Mouse (Mus musculus) bone marrow, adult 2 months (tissue): ENCODE results near the gene Synpo2l.

Experiments used
- CTCF ChIP-seq: fragments of 200-500 bp; IDR thresholded peaks from 2 replicates; pipeline ENCODE4 v1.5.1; 2011; ENCODE audit warnings: low read length, control low read depth; ENCODE audit not compliant: control insufficient read depth, insufficient read depth
- POLR2A ChIP-seq: fragments of 200-500 bp; IDR thresholded peaks from 2 replicates; pipeline ENCODE4 v1.6.1; 2011; ENCODE audit warnings: low read depth, mild to moderate bottlenecking, control low read depth, low read length, borderline replicate concordance; ENCODE audit not compliant: control insufficient read depth

DNA sequence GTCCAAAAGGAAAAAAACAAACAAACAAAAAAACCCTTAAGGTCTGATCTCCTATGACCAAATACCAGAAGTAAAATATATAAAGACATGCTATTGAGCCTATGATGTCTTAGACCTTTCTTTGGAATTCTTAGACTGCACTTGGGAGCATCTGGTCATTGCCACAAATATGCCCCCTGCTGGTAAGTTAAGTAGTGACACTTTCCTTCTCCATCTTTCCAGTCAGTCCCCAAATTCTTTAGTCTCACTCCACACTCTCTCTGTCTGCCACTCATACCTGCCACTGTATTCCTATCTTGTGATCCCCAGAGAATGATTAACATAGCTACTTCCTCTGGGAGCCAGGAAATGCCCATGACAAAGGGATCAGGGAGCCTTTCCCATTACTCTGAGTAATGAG is 9.8 kb downstream of the Synpo2l start:
- TF ChIP-seq POLR2A, result no peak
- no peak for TF ChIP-seq CTCF
